Mouse (Mus musculus) kidney, postnatal 0 days (tissue): ENCODE results near the gene Cbx5. TPM values are rescaled to one million over a fixed set of nuclear protein-coding genes. Genes with fewer than 3 reads are reported as not detected.
"Not testable (repeated sequence)": the region's sequence is repeated elsewhere in the genome, so short reads cannot be mapped to it uniquely, and the experiment has no call there.

ENCODE experiments used
- ATAC-seq: fragments of 200-750 bp; cut with Nextera tagmentation; replicated peaks from 2 replicates; pipeline ENCODE4 v1.8.0; 2017; ENCODE audit warnings: low read depth, moderate number of reproducible peaks, moderate TSS enrichment, moderate library complexity; ENCODE audit not compliant: low FRiP score
- DNase-seq: peaks from one replicate; pipeline ENCODE4 v3.0.0-alpha.2; 2016; ENCODE audit warnings: low spot score
- H3K27ac ChIP-seq: fragments of 300-500 bp; sonication (generic); 2 replicates; pipeline ENCODE4 v1.5.1; 2014; ENCODE audit warnings: mild to moderate bottlenecking
- H3K27me3 ChIP-seq: fragments of 300-500 bp; sonication (generic); 2 replicates; pipeline ENCODE4 v1.6.1; 2014; ENCODE audit warnings: low read length, mixed read lengths; ENCODE audit not compliant: insufficient read depth
- H3K36me3 ChIP-seq: fragments of 300-500 bp; sonication (generic); 2 replicates; pipeline ENCODE4 v1.6.1; 2014; ENCODE audit warnings: low read length, mixed read lengths; ENCODE audit not compliant: insufficient read depth
- H3K4me1 ChIP-seq: fragments of 300-500 bp; sonication (generic); replicated peaks from 2 replicates; pipeline ENCODE4 v1.6.1; 2014; ENCODE audit warnings: antibody characterized with exemption, low read length, mixed read lengths; ENCODE audit not compliant: insufficient read depth
- H3K4me2 ChIP-seq: fragments of 300-500 bp; sonication (generic); 2 replicates; pipeline ENCODE4 v1.6.1; 2014; ENCODE audit warnings: mild to moderate bottlenecking, low read length, moderate library complexity, mixed read lengths
- H3K4me3 ChIP-seq: fragments of 300-500 bp; sonication (generic); replicated peaks from 2 replicates; pipeline ENCODE4 v1.5.1; 2014; ENCODE audit warnings: low read depth, low read length
- H3K9ac ChIP-seq: fragments of 300-500 bp; sonication (generic); 2 replicates; pipeline ENCODE4 v1.6.1; 2014; ENCODE audit warnings: low read depth, low read length
- H3K9me3 ChIP-seq: fragments of 300-500 bp; sonication (generic); replicated peaks from 2 replicates; pipeline ENCODE4 v1.6.1; 2016; ENCODE audit warnings: low read length, inconsistent platforms, mixed read lengths
- CTCF ChIP-seq: IDR thresholded peaks from 2 replicates; pipeline ENCODE4 v1.5.1; 2016; ENCODE audit warnings: antibody characterized with exemption, low read depth, mild to moderate bottlenecking, moderate library complexity
- WGBS: fragments of 180-500 bp; shearing (Covaris S2); extraction: QIAGEN DNeasy Blood & Tissue Kit; methylation state at CpG from one replicate; pipeline ENCODE4 v1.1.7; 2014; 5-methylcytosine and 5-hydroxymethylcytosine counted together
- polyA plus RNA-seq: library from polyadenylated mRNA; unstranded; fragments of >200 nt; fragmentation: Nextera tagmentation; extraction: Ambion mirVana; gene quantifications from 2 replicates; pipeline ENCODE4 v1.2.1, GENCODE M21; 2015

The Cbx5 gene
- polyA plus RNA-seq, 1 experiment from 2014 or later, result 62.0 TPM

GRCm38 (mm10) chr15:103279750-103280149 lies 40.1 kb upstream of the Cbx5 start:
- DNase-seq (peak; percentile 70), ATAC-seq (no peak)
- H3K9me3 ChIP-seq, result no peaks in the 10 kb centered on the region
- TF ChIP-seq CTCF, result peak; percentile 65
- WGBS, result 44% methylated on average over 3 of the region's 3 CpGs
- no peak overlapping the region for H3K4me2 ChIP-seq
- no peaks in the 10 kb centered on the region for H3K36me3 ChIP-seq
- H3K4me3 ChIP-seq, result no peak overlapping the region
- H3K9ac ChIP-seq, result no peak overlapping the region
- no peak overlapping the region for H3K27ac ChIP-seq
- H3K27me3 ChIP-seq, result no peaks in the 10 kb centered on the region
- 0 out of 2 replicates have a peak, but pooled peaks cover 7% of the 10 kb centered on the region for H3K4me1 ChIP-seq

GRCm38 (mm10) chr15:103277949-103278348 lies 38.3 kb upstream of the Cbx5 start:
- Histone ChIP-seq H3K9me3 (no peaks in the 10 kb centered on the region), H3K4me1 (peaks cover 14% of the 10 kb centered on the region; the same call in 1 of the 2 replicates), H3K27me3 (no peaks in the 10 kb centered on the region), H3K4me2 (no peak overlapping the region), H3K4me3 (no peak overlapping the region), H3K27ac (no peak overlapping the region), H3K36me3 (no peaks in the 10 kb centered on the region), H3K9ac (no peak overlapping the region)
- DNase-seq (no peak), ATAC-seq (no peak)
- TF ChIP-seq CTCF, result no peak
- WGBS, result 27% methylated on average over 7 of the region's 7 CpGs

GRCm38 (mm10) chr15:103275943-103276342 lies 36.3 kb upstream of the Cbx5 start:
- peaks cover 14% of the 10 kb centered on the region; the same call in 1 of the 2 replicates for H3K4me1 ChIP-seq
- H3K9me3 ChIP-seq, H3K27ac ChIP-seq, H3K4me3 ChIP-seq, H3K36me3 ChIP-seq, H3K9ac ChIP-seq, H3K4me2 ChIP-seq, ATAC-seq, H3K27me3 ChIP-seq, DNase-seq: not testable (repeated sequence)
- WGBS, result 91% methylated on average over 3 of the region's 3 CpGs

GRCm38 (mm10) chr15:103272419-103273279 lies 33.0 kb upstream of the Cbx5 start, which contains the start of gene Copz1:
Gene Copz1 (plus strand): TSS chr15:103272714.
- peak within 1 kb of the TSS; percentile 95 for H3K4me3 ChIP-seq
- H3K36me3 ChIP-seq, result no peaks in the 10 kb centered on the region
- H3K9ac ChIP-seq, result peak within 1 kb of the TSS; percentile 96
- H3K27me3 ChIP-seq, result no peaks in the 10 kb centered on the region
- H3K4me2 ChIP-seq, result peak within 1 kb of the TSS; percentile 73
- peaks cover 8% of the 10 kb centered on the region; the same call in 1 of the 2 replicates for H3K4me1 ChIP-seq
- DNase-seq (peak; percentile 100), ATAC-seq (peak; percentile 99)
- under 1% methylated on average over 38 of the region's 38 CpGs for WGBS
- H3K9me3 ChIP-seq, result no peaks in the 10 kb centered on the region
- TF ChIP-seq CTCF, result peak; percentile 46; the same call in 1 of the 2 replicates
- peak within 1 kb of the TSS; percentile 61; the same call in 1 of the 2 replicates for H3K27ac ChIP-seq

- Histone ChIP-seq H3K27ac (no peak overlapping the region), H3K27me3 (no peaks in the 10 kb centered on the region), H3K36me3 (no peaks in the 10 kb centered on the region), H3K9me3 (no peaks in the 10 kb centered on the region), H3K4me2 (no peak overlapping the region), H3K9ac (no peak overlapping the region), H3K4me1 (peaks cover 5% of the 10 kb centered on the region; the same call in 1 of the 2 replicates), H3K4me3 (no peak overlapping the region)
- no peak for TF ChIP-seq CTCF
- ATAC-seq, result no peak
- 77% methylated on average over 4 of the region's 4 CpGs for WGBS
- DNase-seq, result no peak
These were observed 29.3 kb upstream of the Cbx5 start for GRCm38 (mm10) chr15:103268903-103269302.

GRCm38 (mm10) chr15:103264794-103265193 lies 25.2 kb upstream of the Cbx5 start:
- WGBS, result 96% methylated on average over 2 of the region's 2 CpGs
- no peaks in the 10 kb centered on the region for H3K9me3 ChIP-seq
- no peak overlapping the region for H3K4me3 ChIP-seq
- no peak overlapping the region for H3K4me2 ChIP-seq
- no peak for DNase-seq
- H3K9ac ChIP-seq, result no peak overlapping the region
- no peak overlapping the region for H3K27ac ChIP-seq
- no peak for ATAC-seq
- H3K27me3 ChIP-seq, result no peaks in the 10 kb centered on the region
- TF ChIP-seq CTCF, result no peak
- H3K4me1 ChIP-seq, result no peaks in the 10 kb centered on the region
- H3K36me3 ChIP-seq, result no peaks in the 10 kb centered on the region
